Mouse (Mus musculus) cerebellum, adult 8-10 months (tissue): Measurements from ENCODE around the gene Cib3.

Source experiments
- DNase-seq: peaks from one replicate; pipeline ENCODE4 v3.0.0; 2022

Gene Cib3

DNA sequence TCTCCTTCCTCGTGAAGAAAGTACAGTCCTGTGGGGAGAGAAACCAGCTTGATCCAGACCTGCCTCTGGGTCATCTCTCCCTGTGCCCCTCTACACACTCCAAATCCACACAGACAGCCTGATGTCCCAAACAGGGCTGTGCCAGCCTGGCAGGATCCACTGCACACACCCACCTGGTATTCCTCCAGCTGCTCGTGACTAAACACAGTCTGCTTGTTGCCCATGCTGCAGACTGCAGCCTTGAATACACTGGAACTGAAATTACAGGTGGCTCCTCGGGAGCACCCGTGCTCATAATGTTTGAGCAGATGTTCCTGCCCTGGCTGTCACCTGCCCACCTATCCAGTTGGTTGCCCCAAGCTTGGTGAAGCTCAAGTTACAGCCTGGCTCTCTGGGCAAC lies at the start of gene Cib3:
Gene Cib3, minus strand, starts transcription at position 87 of the 400 bp plus-strand sequence.
- no peak for DNase-seq

DNA sequence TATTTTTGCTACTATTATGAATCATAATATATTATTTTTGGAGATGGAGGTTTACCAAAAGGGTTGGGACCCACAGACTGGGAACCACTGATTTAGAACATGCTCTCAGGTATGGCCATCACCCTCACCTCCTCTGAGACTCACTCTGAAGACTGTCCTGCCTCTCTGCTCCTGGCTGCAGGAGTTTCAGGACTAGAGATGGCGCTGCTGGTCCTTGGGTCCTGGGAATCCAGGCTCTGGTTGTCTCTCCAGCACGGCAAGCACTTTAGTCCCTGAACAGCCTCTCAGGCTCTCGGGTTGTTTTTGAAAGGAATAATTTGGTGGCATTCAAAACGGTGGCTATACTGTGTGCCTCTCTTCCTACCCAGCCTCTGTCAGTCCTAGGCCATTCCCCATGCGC lies 49.2 kb upstream of the Cib3 start:
- DNase-seq: no peak

DNA sequence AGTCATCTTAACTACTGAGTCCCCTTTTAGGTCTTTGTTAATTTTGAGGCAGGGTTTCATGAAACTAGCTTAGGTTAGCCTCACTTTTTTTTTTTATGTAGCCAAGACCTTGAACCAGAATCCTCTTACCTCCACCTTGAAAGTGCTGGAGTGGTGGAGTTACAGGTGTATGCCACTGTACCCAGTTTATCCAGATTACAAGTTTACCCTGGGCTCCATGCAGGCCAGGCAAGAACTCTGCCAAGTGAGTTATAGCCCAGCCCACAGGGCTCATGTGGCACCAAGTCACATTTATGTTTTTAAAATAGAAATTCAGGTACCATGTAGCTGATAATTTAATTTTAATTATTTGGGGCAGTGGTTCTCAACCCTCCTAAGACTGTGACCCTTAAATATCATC lies 48.8 kb upstream of the Cib3 start:
- DNase-seq: no peak

DNA sequence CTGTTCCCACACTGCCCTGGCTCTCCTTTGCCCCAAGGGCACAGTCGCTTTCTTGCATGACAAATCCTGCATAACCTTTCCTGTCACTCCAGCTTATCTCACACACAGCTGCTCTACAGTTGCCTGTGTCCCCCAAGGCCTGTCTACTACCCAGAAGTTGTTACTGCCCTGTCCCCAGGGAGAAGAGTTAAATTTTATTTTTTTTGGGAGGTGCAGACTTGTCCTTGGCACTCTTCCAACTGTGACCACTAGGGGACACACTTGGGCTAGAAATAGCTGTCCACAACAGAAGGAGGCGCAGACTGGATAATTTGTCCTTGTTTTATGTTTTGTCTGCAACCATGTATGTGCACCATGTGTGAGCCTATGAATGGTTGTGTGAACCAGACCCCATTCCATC lies 48.4 kb upstream of the Cib3 start:
- peak; percentile 26 for DNase-seq

DNA sequence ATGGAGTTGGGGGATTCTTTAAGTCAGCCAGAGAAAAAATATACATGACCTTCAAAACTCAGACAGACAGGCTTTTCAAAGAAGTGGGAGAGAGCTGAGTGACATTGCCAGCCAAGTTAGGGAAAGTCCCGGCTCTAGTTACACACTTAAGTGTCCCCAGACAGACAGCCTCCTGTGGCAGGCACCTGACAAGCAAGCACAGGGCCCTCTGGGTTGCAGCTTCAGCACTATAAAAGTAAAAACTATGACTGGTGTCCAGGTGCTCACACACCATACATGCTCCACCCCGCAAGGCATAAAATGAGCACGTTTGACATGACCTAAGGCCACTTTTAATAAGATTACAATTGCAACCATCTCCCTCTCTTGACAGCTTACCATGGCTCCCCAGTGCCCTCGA lies 47.9 kb upstream of the Cib3 start:
- DNase-seq: no peak

DNA sequence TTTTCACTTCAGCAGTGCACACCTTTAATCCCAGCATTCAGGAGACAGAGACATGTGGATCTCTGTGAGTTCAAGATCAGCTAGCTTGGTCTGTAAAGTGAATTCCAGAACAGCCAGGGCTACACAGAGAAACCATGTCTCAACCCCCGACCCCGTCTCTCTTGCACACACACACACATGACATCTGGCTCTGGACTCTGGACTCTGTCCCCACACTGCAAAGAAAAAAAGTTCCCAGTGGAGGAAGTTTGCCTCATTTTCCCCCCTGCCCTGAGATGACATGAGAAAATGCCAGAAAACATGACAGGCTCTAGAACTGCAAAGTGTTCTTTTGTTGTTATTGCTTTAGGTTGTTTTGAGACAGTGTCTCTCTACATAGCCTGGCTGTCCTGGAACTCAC lies 47.2 kb upstream of the Cib3 start:
- DNase-seq: no peak

DNA sequence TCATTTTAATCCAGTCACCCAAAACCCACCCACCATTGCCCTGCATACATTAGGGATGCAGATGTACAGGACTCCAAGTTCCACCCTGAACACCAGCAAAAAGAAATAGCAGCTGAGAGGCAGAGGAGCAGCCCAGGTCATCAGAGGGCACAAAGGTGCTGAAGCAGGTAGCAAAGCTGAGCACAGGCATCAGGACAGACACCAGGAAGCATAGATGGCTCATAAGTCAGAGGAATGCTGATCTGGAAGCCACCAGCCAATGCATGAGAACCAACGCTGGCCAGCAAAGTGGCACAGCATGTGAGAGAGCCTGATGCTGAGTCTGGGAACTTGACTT lies 45.2 kb upstream of the Cib3 start:
- no peak for DNase-seq

DNA sequence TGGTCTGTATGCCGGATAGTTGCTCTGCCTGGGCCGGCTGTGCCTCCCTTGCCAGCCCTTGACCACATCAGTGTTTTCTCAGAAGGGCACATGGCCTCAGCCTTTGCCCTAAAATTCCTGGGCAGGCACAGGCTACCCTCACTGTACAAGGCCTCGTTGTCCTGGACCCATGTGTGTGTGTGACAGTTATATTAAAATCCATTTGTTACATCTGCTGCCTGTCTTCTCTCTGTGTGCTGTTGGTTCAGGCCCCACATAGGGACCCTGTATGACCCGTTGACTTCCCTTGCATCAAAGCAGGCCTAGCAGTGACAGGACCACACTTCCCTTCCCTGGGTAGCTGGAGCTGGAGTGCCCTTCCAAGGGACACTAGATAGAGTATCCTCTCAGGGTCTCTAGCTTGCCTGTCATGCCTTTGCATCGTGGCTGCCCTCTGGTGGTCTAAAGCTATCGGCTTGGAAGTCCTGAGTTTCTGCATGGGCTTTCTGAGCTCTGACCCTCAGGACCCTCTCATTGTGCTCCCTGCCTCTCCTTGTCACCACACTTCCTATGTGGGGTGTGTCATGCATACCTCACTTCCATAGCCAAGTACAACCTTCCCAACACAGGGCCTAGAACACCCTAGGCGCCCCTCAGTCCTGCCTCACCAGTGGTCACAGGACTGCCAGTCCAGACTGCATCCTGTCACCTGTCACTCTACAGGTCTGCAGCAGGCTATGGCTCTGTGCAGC lies 44.7 kb upstream of the Cib3 start:
- no peak for DNase-seq

DNA sequence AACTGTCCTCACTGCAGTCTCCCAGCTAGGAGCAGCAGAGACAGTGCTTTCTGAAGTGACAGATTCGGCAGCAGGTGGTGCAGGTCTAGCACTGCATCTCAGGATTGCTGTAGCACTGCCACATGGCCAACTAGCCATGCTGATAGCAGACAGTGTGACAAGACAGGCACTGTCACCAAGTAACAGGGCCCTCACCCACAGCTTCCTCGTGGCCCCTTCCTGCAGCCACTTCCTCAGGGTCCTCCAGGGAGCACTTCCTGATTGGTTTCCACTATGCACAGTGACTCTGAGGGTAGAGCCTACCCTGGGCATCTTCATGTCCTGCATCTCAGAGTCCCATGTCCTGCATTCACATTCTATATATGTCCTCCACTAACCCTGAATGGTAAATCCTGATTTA lies 32.0 kb upstream of the Cib3 start:
- no peak for DNase-seq

DNA sequence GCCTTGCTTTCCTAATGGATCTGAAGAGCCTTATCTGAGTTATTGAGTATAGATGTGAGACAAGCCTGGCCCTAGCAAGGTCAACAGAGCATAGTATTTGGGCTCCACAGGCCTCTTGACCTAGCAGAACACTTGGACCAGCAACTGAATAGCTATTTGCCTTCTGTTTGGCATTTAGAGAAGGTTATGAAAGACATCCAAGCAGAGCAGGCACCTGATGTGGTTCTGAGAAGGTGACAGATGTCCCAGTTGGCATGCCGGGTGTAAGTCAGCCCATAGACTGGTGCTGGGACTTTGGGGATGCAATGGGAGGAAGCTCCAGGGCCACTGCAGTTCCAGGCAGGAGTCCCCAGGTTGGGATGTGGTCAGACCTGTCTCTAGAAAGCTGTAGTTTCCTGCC lies 29.6 kb upstream of the Cib3 start:
- DNase-seq: no peak

DNA sequence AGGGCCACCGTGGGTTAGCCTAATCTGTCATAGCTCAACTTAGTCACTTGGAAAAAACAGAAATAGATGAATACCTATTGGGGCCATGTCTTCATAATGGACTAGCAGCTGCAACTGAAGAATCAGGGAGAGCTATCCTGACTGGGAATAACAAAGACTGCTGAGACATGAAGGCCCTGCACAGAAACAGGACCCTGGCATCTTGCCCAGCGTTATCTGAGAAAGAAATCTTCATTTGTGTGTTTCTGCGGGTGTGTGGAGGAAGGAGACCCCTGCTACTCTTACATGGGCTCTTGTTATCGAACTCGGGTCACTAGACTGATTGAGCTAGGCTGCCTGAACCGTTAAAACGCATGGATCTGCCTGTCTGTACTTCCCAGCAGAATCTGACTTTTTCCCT lies 28.3 kb upstream of the Cib3 start:
- DNase-seq: peak; percentile 28

DNA sequence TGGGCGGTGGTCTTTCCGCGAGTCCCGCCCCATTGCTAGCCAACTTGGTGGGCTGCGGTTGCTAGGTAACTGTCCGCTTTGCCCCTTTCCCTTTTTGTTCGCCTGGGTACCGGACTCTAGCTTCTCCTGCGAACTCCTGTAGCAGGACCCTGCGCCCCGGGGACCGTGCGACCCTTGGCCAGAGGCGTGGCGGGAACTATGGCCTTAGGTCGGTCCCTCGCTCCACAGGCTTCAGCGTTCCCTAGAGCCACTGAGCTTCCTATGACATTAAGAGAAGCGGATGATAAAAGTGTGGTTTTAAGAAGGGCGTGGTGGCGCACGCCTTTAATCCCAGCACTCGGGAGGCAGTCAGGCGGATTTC lies 27.7 kb upstream of the Cib3 start:
- no peak for DNase-seq

DNA sequence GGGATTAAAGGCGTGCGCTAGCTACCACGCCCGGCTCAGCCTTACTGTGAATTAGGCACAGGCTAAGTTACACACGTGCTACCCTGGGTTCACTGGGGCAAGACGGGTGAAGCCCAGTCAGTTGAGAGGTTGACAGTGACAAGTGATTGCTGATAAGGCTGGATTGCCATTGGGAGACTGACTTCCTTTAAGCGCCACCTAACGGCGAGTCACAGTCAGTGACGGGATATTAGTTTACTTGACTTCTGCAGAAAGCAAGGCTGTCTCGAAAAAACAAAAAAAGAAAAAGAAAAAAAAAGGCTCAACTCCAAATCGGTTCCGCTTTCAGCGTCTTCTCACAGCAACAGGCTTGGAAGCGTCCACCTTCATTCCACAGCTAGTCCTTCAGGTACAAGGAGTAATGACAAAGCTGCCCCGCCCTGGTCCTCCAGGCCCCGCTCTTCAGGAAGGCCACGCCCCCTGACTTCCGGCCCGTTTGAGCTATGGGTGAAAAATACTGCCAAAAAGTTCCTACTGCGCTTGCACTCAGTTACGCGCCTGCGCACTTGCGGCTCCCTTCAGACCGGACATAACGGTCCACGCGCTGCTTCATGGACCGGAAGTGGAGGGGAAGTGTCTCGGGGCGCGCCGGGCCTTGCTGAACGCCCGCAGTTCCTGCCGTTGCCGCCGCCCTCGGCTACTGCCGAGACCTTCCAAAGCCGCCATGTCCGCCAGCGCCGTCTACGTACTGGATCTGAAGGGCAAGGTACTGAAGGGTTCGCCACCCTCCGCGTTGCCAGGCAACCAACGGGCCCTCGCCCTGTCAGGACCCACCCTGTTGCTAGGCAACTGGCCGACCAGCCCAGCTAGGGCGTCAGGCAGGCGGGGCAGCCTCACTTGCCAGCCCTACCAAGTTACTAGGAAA lies 27.1 kb upstream of the Cib3 start, which contains the start of gene Ap1m1:
Gene Ap1m1, plus strand, starts transcription at position 520 of the 904 bp plus-strand sequence.
- DNase-seq: peak; percentile 96

DNA sequence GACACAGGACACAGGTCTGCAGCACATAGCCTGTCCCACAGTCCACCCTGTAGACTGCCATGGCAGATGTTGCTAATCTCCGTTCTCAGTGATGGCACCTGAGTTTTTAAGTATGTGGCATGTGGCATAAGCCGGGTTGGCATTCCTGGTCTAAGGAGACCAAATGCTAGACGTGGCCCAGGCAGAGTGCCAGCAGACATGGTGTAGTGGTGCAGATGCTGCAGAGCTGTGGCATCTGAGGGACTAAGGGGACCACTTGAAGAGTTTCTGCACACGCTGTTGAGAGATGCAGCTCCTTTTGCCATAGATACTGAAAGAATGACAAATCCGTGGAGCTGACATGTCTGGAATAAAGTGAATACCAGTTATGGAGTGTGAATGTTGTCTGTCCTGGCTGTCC lies 10.0 kb upstream of the Cib3 start:
- DNase-seq: no peak

DNA sequence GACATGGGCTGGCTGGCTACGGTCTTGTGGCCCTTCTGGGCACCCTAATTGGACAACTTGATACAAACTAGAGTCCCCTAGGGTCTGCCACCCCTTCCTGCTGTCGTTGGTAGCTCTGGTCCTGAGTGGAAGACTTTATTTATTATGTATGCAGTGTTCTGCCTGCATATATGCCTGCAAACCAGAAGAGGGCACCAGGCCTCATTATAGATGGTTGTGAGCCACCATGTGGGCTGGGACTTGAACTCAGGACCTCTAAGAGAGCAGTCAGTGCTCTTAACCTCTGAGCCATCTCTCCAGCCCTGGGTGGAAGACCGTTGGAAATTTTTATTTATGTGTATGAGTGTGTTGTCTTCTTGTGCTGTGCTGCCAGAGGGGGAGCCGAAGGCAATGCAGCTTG lies 8.1 kb upstream of the Cib3 start:
- DNase-seq: no peak

DNA sequence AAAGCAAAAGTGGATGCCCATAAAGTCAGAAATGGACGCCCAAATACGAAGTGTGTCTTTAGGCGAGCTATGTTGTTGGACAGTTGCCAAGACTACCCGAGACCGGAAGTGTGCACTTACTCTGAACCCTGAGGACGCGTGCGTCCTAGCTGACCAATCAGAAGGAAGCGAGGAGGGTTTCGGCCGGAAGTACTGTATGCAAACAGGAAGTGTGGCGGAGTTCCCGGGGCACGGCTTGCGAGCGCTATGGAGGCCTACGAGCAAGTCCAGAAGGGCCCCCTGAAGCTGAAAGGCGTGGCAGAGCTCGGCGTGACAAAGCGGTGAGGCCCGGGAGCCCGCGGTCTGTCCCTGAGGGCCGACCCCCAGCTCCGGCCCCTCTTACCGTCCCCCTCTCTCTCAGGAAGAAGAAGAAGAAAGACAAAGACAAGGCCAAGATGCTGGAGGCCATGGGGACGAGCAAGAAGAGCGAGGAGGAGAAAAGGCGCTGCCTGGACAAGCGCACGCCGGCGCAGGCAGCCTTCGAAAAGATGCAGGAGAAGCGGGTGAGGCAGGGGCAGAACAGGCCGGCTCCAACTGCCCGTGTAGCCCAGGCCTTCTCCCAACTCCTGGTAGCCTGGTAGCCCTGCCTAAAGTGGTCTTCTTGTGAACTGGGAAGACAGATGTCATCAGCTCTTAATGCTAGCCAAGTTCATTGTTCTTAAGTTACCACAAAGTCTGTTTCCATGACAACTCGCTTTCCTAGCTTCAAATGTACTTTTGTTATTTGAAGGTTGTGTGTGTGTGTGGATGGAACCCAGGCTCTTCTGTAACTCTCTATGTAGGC lies 7.1 kb upstream of the Cib3 start, which contains the start of gene Fam32a:
Gene Fam32a, plus strand, starts transcription at position 190 of the 823 bp plus-strand sequence.
- DNase-seq: peak; percentile 85

DNA sequence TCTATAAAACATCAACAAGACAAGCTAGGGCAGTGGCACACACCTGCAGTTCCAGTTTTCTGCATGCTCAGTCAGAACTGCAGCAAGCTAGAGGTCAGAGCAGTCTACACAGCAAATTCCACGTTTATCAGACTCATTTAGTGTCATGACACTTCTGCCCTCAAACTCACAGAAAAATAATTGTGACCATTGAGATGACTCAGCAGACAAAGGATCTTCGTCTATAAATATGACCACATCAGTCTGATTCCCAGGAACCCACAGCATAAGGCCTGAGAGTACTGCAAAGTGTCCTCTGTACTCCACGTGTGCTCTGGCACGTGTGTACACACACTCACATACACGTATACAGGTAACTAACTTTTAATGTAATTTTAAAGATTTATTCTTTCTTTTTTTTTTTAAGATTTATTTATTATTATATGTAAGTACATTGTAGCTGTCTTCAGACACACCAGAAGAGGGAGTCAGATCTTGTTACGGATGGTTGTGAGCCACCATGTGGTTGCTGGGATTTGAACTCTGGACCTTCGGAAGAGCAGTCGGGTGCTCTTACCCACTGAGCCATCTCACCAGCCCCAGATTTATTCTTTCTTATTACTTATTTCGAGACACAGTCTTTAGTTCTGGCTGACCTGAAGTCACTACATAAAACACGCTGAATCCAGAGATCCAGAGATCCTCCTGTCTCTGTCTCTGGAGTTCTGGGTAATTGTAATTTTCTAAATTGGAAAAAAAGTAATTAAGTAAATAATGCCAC lies 6.3 kb upstream of the Cib3 start:
- DNase-seq: peak; percentile 1

DNA sequence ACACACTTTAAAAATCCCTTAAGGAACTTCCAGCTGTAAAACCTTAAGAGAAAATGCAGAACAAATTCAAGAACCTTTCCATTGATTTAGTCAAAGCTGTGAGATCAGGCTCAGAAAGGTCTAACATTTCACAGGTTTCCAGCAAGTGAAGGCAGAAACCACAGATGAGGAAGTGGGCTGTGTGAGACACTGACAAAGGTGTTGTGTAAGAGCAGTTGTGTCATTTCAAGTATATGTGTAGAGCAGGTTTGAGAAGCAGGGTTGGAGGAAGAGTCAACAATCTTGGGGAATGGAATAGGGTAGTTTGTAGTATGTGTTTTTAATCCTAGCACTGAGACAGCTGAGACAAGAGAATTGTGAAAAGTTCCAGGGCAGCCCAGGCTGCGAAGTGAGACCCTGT lies 3.2 kb upstream of the Cib3 start:
- no peak for DNase-seq

DNA sequence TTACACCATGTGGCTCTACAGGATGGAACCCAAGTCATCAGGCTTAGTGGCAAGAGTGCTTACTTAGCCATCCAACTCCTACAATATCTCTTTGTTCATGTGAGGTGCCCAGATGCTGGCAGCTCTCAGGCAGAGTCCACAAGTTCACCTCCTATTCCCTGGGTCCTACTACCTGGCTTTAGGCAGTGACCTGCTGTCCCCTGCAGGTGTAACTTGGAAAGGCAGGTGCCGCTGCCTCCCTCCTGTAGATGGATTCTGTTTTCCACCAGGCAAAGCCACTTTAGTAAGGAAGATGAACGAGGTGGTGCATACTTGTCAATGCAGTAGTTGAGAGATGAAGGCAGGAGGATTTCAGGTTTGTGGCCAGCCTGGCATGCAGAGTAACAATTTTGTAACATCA lies 2.4 kb upstream of the Cib3 start:
- no peak for DNase-seq

DNA sequence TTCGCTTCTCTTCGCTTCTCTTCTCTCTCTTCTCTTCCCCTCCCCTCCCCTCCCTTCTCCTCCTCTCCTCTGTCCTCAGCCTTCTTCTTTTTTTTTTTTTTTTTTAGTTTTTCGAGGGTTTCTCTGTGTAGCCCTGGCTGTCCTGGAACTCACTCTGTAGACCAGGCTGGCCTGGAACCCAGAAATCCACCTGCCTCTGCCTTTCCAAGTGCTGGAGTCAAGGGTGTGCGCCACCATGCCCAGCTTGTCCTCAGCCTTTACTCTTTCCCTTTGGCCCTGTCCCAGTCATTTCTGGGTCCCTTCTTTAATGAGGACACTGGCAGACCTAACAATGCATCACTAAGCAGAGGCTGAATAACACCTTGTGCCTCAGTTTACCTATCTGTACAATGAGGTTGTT lies 899 bp upstream of the Cib3 start, which contains the start of gene Gm11034:
Gene Gm11034, minus strand, starts transcription at position 101 of the 400 bp plus-strand sequence.
- DNase-seq: no peak

DNA sequence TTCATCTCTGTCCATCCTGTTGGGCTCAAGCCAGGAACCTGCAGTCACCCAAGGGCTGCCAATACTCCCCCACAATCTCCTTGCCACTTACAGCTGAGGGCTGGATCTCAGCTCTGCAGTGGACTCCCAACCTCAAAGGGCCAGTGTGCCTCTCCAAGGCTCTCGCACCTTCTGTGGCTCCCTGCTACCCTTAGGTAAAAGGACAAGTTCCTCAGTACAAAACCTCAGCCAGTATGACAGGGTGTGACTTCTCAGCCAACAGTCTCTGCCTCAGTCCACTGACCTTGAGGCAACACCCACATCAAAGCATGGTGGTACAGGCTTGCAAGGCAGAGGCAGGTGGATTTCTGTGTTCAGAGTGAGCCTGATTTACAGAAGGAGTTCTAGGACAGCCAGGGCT lies 791 bp downstream of the Cib3 start:
- DNase-seq: no peak

DNA sequence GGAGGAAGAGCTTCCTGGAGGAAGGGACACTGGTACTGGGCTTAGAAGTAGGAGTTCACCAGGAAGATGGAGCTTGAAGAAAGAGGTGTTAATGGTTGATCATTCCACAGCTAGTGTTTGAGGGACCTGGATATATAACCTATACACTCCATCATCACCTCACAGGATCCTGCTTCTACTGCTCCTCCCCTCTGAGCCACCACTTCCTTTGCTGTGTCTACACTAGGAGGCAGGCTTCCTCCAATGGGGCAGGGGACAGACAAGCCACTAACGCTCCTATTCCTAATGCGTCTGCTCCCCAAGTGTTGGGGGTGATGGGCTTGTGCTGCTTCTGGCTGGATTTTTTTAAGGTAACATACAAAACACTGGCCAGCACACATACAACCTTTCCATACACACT lies 1.9 kb downstream of the Cib3 start:
- no peak for DNase-seq

DNA sequence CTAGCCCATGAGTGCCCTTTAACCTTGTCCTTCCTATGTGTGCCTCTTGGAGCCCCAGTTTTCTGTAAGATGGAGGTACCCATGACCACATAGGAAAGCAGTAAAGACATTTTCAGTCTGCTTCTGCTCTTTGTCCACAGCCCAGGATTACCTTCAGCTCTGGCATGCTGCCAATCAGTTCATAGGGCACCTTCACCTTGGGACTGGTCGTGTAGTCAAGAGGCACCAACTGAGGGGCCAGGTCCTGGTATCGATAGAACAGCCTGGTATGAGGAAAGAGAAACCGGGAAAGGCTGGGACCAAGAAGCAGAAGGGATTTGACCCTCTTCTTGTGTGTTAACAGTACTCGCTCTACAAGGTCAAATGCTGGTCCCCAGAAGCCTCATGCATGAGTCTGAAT lies 2.4 kb downstream of the Cib3 start:
- no peak for DNase-seq
